Mouse (Mus musculus) erythroid progenitor cell, adult 5-6 weeks (primary cell): ENCODE results near the gene Atp8b5. TPM values are rescaled to one million over a fixed set of nuclear protein-coding genes. Genes with fewer than 3 reads are reported as not detected.

ENCODE experiments used
- ATAC-seq: replicated peaks from 2 replicates; pipeline ENCODE4 v1.8.0; 2016; ENCODE audit warnings: moderate number of reproducible peaks, mild to moderate bottlenecking, moderate TSS enrichment, inconsistent platforms; ENCODE audit not compliant: poor library complexity, low FRiP score, severe bottlenecking
- total RNA-seq, 2 experiments: library from RNA; stranded (forward) in 1 of 2; stranded (reverse) in 1 of 2; fragments of 150-400 nt in 1 of 2; fragments of 186-747, 209-891 nt in 1 of 2; gene quantifications; 2 replicates each; pipeline versions ENCODE4 v1.2.3 to v1.2.4; 2015 to 2017; ENCODE audit warnings: low replicate concordance in 2 of 2

The Atp8b5 gene
- total RNA-seq (2015; ENCODE audit: low replicate concordance) (not detected in 2 replicates), total RNA-seq (2017; ENCODE audit: low replicate concordance) (not detected in 2 replicates)

DNA sequence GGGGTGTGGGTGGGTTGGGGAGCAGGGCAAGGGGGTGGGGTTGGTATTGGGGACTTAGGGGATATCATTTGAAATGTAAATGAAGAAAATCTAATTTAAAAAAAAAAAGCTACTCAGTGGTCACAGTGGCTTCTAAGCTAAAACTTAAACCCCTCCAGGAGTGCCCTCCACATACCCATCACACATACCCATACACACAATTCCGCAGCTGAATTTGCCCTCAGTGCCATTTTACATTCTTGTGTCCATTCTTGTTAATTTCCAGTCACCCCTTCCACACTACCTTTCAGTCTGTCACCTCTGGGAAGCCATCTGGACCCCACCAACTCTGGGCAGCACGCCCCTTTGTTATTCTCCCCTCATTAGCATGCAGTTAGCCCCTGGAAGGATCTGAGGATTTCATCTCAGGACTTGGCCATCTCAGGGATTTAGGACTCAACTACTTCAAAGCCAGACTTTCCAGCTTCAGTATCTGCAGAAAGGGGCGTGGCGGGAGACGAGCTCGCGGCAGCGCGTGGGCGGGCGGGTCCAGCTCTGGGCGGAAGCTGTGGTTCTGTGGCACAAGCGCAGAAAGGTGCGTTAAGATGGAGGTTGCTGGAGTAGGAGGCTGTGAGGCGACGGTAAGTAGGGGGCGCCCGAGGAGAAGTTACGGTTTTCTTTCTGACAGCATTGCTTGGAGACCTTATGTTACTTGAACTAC is at the start of gene Atp8b5:
Gene Atp8b5, plus strand, starts transcription at position 537 of the 700 bp plus-strand sequence.
- 0 out of 2 replicates have a peak, but pooled peaks have one; percentile 59 for ATAC-seq

DNA sequence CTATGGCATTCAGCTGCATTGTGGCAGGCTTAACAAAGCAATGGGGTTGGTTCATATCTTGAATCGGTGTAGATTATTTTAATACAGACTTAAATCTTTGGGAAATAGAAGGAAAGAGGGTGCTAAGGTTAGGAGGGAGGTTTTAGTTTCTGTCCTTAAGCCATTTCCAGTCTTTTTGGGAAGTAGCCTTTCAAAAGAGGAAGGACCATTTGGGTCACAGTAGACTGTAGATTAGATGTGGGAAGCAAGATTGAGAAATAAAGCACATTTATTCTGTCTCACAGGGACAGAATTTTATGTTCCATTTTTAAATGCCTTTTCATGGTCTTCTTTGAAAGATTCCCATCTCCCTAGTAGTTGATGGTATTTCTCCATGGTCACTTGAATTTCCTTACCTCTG is 49.0 kb upstream of the Atp8b5 start:
- ATAC-seq, result no peak

DNA sequence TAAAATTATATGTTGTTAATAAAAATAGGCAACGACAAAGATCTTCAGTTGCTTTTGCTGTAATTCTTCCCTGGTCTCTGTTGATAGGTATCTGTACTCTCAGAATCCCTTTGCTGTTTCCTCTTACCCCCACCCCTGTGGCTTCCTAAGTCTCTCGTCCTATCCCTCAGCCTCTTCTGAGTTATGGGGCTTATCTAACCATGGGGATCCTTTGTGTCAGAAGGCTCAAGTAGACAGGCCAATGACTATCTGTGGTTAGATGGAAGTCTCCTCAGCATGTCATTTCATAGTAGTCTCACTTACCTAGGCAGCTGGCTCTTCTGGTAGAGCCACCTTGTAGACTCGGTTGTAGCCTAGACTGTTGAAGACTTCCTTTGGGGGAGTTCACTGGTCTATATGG is 35.1 kb upstream of the Atp8b5 start:
- ATAC-seq, result no peak

DNA sequence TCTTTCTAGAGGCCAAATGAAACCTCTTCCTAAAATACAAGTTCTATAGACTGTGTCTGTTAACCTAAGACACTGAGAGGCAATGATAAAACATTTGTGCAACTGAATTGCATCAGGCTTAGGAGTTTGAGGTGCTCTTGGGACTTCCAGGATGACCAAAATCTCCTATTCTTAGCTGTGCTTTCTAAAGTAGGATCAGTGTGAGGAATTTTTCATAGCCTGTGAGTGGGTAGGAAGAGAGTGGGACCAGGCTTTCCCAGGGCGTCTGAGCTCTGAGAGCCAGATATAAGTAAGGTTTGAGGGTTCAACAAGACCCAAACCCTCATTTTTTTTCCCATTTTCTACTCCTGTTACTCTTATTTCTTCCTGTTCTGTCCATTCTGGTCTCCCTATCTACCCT is 34.0 kb upstream of the Atp8b5 start:
- no peak for ATAC-seq

DNA sequence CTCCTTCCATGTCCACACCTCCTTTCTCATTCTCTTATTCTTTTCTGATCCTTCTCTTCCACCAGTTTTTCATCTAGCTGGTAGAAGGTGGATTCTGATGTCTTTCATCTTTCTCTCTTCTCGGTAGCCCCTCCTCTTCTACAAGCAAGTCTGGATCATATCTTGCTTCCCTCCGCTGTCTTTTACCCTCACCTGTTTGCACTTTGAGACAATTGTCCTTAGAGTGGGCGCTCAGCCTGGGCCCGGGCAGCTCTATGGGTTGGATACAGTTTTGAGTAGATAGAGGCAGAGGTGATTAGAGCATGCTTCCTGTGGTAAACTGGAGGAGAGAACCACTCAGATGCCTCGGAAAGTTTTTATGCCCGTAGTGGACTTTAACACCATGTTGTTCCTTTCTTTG is 33.5 kb upstream of the Atp8b5 start:
- ATAC-seq, result no peak

DNA sequence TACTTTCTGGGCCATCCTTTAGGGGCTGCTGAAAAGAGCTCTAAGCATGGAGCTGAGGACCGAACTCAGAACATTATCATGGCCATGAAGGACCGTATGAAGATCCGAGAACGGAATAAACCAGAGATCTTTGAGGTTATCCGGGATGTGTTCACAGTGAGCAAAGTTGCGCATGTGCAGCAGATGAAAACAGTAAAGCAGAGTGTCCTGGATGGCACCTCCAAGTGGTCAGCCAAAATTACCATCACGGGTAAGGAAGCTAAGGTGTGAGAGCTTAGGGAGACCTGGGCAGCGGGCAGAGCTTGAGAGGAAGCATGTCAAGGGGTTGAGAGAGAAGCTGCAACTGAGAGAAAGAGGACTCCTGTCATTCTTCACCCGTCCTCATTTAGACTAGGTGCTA is 30.1 kb upstream of the Atp8b5 start:
- ATAC-seq, result no peak

DNA sequence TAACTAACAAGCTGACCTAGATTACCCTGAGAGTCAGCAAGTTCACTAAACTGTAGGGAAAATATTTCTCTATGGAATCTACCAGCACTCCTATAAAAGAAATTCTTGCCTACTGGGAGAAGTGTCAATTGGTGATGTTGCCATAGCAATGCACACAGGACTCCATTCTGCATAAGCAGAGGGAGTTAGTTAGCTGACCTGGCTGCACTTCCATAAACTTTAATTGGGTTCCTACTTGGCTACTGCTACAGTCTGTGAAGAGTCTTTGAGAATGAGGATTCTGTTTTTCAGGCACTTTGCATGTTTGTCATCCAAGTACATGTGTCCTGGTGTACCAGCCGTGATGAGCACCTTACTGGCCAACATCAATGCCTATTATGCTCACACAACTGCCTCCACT is 26.2 kb upstream of the Atp8b5 start:
- ATAC-seq, result no peak

DNA sequence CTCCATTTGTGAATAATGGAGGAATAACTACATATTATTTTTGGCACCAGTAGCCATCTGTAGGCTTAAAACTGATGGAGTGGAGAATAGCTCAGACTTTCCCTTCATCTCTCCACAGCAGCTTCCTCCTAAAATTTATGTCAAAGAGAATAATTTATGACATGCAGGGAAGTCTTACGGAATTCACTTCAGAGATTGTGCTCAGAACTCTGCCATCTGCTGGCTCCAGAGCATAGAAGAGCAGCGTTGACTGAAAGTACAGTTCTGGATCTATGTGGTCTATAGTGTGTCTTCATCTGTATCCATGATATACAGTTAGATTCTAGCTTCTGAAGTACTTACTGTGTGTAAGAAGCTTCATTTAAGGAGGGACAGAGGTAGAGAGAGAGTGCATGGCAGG is 22.9 kb upstream of the Atp8b5 start:
- ATAC-seq, result no peak

DNA sequence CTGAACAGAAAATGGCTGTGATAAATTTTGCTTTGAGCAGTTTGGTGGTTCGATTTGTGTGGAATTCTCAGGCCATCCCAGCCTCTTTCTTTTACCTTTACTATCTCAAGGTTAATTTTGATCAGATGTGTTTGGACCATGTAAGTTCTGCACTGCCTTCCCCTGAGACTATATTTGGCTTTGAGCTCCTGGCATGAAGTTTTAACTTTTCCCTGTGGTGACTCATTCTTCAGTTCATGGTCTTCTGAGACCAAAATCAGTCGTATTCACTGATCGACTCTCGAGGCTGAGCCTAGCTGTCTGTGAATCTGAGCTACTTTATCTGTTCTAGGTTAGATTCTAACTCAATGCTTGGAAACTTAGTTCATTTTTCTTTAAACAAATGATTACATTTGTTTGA is 21.2 kb upstream of the Atp8b5 start:
- ATAC-seq, result no peak

DNA sequence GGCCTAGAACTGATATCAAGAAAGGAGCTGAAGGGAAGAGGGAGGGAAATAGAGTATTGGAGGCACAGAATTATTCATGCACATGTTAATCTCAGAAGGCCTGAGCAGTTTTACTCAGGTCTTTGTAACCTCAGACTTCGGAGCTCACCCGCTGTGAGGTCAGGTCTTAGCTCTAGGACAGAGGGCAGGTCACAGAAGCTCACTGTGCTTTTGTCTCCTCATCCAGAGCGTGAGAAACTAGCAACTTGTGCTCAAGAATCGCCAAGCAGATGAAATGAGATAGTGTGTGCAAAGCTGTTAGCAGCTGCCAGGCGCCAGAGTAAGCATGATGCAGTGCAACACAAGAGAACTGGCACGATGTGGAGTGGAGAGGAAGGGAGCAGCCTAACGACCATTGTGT is 18.9 kb upstream of the Atp8b5 start:
- ATAC-seq, result no peak

DNA sequence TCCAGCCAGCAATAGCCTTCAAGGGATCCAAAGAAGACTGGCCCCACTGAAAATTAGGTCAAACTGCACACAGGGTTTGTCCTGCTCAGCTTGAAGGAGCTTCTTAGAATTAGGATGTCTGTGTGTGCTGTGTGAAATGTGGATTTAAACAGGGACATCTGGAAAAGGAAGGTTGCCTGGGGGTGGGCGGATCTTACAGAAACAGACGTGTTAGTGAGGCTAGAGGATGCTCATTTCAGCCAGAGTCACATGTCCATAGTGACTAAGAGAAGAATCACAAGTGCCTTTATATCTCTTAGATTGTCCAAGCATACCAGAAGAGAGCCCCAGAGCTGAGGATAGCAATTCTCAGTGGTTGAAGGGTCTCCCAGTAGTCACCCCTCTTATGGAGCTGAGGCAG is 18.1 kb upstream of the Atp8b5 start:
- ATAC-seq, result no peak

DNA sequence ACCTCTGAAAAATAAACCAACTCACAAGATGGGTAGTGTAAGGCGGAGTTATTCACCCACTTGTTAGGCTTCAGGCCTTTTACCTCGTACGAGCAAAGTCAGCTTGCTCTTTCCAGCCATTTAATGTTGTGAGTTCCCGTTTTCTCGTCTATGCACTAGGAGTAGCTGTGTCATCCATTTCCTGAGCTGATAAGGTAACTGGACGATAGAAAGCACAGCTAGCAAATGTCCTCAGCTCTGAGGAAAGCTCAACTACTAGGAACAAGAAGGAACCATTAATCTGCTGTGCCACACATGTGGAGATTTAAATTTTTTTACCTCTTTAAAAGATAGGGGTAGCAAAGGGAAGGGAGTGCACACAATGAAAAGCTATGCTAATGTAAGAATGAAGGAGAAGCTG is 15.7 kb upstream of the Atp8b5 start:
- no peak for ATAC-seq

DNA sequence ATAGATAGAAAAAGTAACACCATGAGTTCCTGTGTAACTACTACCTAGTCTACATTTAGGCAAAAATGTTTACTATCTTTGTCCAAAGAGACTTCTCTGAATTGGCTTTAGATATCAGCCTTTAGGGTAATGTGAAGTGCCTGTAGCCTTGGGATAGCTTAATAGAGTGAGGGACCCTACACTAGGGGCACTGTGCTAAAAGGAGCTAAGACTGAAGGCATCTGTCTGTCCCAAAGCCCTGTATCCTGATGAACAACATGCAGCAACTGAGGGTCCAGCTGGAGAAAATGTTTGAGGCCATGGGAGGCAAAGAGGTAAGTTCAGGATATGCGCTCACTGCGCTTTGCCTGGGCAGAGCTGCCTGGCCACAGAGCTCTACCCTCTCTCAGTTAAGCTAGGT is 9.9 kb upstream of the Atp8b5 start:
- ATAC-seq, result no peak

DNA sequence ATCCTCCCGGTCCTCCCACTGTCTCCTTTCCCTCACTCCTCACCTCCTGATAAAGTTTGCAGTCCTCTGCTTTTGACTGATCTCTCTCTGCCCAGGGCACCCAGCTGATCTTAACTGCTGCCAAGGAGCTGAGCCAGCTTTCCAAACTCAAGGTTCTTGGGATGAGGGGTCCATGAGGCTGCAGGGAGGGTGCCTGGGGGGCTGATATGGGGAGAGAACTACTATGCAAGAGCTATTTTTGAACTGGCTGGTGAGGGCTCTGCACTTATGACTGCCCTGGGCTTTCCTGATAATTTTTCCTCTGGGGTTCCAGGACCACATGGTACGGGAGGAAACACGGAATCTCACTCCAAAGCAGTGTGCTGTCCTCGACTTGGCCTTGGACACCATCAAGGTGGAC is 8.4 kb upstream of the Atp8b5 start:
- no peak for ATAC-seq

DNA sequence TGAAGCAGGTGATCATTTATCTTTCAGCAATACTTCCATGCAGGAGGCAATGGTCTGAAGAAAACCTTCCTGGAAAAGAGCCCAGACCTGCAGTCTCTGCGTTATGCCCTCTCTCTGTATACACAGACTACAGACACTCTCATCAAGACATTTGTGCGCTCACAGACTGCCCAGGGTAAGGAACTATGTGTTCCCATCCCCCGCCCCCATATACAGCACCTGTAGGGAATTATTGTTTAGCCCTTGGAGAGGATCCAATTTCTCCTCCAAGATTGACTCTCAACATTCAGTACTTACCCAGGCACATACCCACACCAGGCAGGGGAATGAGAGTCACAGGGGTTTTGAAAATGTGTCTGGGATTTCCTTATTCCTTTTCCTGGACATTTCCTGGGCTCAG is 7.5 kb upstream of the Atp8b5 start:
- ATAC-seq, result no peak

DNA sequence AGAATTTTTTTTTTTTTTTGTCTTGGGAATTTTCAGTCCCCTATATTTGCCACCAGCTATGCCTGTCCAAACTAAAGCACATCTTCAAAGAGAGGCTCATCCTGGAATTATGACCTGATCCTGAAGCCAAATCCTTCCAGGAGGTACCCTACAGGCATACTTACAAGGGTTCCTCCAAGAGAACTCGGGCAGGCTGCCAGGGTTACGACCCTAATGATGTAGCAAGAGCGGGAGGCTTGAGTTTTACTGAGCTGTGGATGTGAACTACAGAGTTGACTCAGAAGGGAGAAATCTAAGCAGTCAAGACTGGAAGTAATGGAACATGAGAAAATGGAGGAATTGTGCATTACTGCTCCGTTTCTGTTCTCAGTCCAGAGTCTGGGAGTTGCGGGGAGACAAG is 6.9 kb upstream of the Atp8b5 start:
- ATAC-seq, result no peak

DNA sequence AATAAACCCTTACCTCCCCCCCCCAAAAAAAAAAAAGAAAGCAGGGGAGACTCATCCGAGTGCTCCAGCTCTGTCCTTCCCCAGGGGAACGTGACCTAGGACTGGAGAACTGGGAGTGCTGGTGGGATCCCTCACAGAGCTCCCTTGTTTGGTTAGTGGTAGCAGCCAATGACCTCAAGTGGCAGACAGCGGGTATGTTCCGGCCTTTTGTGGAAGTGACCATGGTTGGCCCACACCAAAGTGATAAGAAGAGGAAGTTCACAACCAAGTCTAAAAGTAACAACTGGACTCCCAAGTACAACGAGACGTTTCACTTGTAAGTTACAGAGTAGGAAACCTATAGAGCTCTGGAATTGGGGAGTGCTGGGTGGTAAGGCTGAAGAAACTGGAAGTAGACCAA is 4.1 kb upstream of the Atp8b5 start:
- no peak for ATAC-seq

DNA sequence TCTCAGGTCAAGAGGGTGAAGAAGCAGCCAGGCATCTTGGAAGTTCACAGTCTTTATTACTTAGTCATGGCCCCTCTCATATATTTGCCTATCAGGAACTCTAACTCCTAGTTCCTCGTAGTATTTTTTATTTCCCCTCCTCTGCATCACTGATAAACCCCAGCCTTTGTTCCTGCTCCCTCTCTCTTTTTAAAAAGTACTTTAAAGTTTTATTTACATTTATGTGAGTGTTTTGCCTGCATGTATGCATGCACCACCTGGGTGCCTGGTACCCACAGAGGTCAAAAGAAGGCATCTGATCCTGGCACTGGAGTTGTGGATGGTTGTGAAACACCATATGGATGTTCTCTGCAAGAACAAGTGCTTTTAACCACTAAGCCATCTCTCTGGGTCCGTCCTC is 813 bp upstream of the Atp8b5 start:
- no peak for ATAC-seq

DNA sequence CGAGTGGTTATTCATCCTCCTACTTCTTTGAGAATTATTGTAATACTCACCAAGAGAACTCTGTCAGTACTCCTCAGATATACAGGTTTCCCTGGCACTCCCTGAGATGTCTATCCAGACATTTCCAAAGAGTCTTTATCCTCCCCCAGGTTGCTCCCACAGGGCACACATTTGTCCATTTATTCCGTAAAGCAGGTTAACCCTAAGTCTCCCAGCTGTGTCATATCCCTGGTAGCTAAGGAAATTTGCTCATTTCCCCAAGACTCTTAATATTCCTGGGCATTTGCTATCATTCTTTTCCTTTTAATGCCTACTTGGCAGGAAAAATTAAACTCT is 332 bp downstream of the Atp8b5 start:
- ATAC-seq, result no peak

DNA sequence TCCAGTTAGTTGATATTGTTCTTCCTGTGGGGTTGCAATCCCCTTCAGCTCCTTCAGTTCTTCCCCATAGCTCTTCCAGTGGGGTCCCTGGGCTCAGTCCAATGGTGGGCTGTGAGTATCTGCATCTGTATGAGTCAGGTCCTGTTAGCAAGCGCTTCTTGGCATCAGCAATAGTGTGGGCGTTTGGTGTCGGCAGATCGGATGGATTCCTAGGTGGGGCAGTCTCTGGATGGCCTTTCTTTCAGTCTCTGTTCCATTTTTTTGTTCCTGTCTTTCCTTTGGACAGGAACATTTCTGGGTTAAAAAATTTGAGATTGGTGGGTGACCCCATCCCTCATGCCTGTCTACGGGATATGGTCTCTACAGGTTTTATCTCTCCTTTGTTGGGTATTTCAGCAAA is 18.5 kb downstream of the Atp8b5 start:
- ATAC-seq, result no peak

DNA sequence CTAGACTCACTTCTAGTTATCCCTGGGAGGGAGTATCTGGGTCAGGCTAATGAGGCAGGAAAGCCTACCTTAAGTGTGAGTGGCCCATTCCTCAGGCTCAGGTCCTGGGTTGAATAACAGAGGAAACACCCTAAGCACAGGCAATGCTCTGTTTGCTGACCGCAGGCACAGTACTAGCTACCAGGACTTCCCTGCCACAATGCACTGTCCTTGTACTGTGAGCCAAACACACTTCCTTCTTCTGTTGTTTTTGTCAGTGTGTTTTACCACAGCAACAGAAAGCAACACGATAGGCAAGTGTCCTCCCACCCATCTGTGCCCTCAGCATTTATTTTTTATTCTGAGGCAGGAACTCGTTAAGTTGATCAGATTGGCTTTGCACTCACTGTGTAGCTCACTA is 20.3 kb downstream of the Atp8b5 start:
- no peak for ATAC-seq

DNA sequence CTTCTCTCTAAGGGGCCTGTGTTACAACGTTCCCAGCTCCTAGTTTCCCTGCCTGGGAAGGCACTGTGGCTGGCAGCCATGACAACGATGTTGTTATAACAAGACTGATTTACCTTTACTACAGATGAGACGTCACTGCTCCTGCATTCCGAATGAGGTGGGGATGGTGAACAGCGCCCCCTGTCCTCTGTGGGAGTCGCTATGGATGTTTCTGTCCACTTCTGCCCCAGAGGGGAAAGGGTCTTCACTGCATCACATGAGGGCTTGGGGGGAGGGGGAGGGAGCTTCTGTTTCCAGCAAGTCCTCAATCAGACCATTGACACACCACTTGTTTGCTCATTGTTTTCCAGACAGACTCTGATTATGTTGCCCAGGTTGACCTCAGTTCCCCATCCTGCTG is 27.0 kb downstream of the Atp8b5 start:
- ATAC-seq, result no peak
